Mouse (Mus musculus) Patski (cell line): ENCODE results near the gene Cry2. TPM values are rescaled to one million over a fixed set of nuclear protein-coding genes. Genes with fewer than 3 reads are reported as not detected.

Experiments used
- ATAC-seq: fragments of 100-300 bp; one replicate; pipeline ENCODE4 v1.8.0; 2021
- CTCF ChIA-PET: fragments of 350-600 bp; sonication (Branson Sonifier 250); formaldehyde crosslinking; loops from one replicate; lab custom pipeline; 2022; ENCODE audit warnings: inconsistent platforms; lab: Charles Lee
- POLR2A ChIA-PET: fragments of 350-600 bp; sonication (Branson Sonifier 250); formaldehyde crosslinking; loops from one replicate; lab custom pipeline; 2022; ENCODE audit warnings: antibody characterized with exemption, inconsistent platforms; lab: Charles Lee
- DNase-seq: peaks from one replicate; pipeline ENCODE4 v3.0.0-alpha.2; 2011; ENCODE audit warnings: low read depth, low spot score
- H3K27me3 ChIP-seq: fragments of 371-371 bp; one replicate; pipeline ENCODE4 v1.5.1; 2021
- CTCF ChIP-seq: fragments of 100-300 bp; IDR thresholded peaks from one replicate; pipeline ENCODE4 v1.5.1; 2021
- in situ Hi-C: fragments of 300-500 bp; cut with MboI; formaldehyde crosslinking; loops from 3 replicates; pipeline ENCODE4 v1.11.1; 2018; ENCODE audit warnings: low pct_unique_long_range_greater_than_20kb, mixed read lengths
- polyA plus RNA-seq: library from polyadenylated mRNA; unstranded; gene quantifications from one replicate; pipeline ENCODE4 v1.2.3, GENCODE M21; 2021

Gene Cry2
- polyA plus RNA-seq, 1 experiment from 2014 or later, result 16.7 TPM

- H3K27me3 ChIP-seq, result no peaks in the 10 kb centered on the region
- ATAC-seq (peak; percentile 41), DNase-seq (no peak)
- ChIA-PET POLR2A (interaction anchor here (1.3 kb wide), 1 partner anchor 36 kb away, joined by 5 read pairs; no protein-coding TSS in a partner anchor), CTCF (interaction anchor here (0.9 to 1.5 kb wide), 3 partner anchors 13 to 25 kb away, joined by 3 to 7 read pairs (median 3); no protein-coding TSS in a partner anchor)
- in situ Hi-C loops, result loop anchor here (25.0 kb wide), 1 partner anchor 437 kb away; the partner anchor contains the start of gene Dgkz
- TF ChIP-seq CTCF, result no peak
Measured at GRCm38 (mm10) chr2:92424462-92425308, 9.2 kb downstream of the Cry2 start.

DNA sequence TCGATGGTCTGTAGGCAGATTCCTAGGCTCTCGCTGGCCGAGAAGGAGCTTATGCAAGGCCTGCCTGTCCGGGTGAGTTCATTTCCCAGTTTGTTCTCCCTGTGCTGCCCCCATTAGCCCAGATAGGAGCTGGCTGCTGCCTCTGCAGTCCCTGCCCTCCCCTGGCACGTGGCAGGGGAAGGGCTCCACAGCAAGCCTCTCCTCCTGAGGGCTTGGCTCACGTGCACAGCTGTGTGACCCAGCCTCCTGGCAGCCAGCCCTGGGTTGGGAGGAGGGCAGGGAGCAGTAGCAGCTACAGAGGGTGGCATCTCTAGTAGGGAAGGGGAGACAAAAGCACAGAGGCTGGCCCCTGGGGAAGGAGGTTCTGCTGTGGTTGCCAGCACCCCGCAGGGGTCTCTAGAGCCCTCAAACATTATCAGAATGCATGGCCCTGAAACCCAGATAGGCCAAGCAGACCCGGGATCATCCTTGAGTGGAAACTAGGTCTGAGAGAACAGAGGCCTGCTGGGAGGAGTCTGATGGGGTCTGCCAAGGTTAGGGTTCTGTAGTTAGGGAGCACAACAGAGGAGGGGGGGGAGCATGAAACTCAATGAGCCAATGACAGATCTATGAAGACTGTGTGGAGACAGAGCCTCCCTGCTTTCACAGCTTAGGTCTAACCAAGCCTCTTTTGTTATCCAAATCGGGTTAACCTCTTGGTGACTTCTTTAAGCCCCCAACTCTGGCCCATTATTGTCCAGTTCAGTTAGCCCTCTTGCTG lies 10.0 kb downstream of the Cry2 start:
- CTCF ChIA-PET, result interaction anchor here (1.5 kb wide), 1 partner anchor 14 kb away, joined by 3 read pairs; no protein-coding TSS in a partner anchor
- in situ Hi-C loops, result no loop called here
- no peaks in the 10 kb centered on the region for H3K27me3 ChIP-seq
- POLR2A ChIA-PET, result interaction anchor here (1.3 to 1.4 kb wide), 2 partner anchors 35 to 40 kb away, joined by 4 to 5 read pairs; no protein-coding TSS in a partner anchor
- ATAC-seq (peak; percentile 6), DNase-seq (no peak)
- no peak for TF ChIP-seq CTCF

DNA sequence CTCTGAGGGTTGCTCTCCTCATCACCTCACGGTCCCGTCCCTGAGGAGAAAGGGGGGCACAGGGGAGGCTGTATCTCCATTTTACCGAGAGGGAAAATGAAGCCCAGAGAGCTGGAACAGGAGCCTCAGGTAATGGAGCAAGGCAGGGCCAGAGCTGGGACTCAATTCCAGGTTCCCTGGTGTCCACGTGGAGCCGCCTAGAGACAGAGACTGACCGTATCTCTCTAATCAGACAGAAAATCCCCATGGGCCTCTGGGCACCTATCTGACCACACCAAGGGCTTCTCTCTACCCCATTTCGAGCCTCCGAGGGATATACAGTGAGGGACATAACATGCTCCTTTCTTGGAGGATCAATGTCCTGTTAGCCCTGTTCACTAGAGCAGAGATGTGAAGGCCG lies 10.7 kb downstream of the Cry2 start:
- in situ Hi-C loops, result no loop called here
- no peak for TF ChIP-seq CTCF
- no peak for DNase-seq
- CTCF ChIA-PET, result interaction anchor here (1.5 to 1.9 kb wide), 3 partner anchors 15 to 50 kb away, joined by 3 to 6 read pairs (median 5); no protein-coding TSS in a partner anchor
- ATAC-seq, result no peak
- H3K27me3 ChIP-seq, result no peaks in the 10 kb centered on the region
- POLR2A ChIA-PET, result interaction anchor here (1.1 to 1.4 kb wide), 2 partner anchors 33 to 39 kb away, joined by 3 to 4 read pairs; no protein-coding TSS in a partner anchor

- in situ Hi-C loops, result no loop called here
- no peak for ATAC-seq
- ChIA-PET CTCF (interaction anchor here (1.0 to 1.9 kb wide), 5 partner anchors 9 to 49 kb away, joined by 3 to 10 read pairs (median 5); no protein-coding TSS in a partner anchor), POLR2A (interaction anchor here (1.1 to 1.4 kb wide), 3 partner anchors 9 to 39 kb away, joined by 3 to 6 read pairs (median 4); no protein-coding TSS in a partner anchor)
- no peaks in the 10 kb centered on the region for H3K27me3 ChIP-seq
- TF ChIP-seq CTCF, result no peak
- DNase-seq, result no peak
Measured at GRCm38 (mm10) chr2:92422388-92423135, 11.3 kb downstream of the Cry2 start.

DNA sequence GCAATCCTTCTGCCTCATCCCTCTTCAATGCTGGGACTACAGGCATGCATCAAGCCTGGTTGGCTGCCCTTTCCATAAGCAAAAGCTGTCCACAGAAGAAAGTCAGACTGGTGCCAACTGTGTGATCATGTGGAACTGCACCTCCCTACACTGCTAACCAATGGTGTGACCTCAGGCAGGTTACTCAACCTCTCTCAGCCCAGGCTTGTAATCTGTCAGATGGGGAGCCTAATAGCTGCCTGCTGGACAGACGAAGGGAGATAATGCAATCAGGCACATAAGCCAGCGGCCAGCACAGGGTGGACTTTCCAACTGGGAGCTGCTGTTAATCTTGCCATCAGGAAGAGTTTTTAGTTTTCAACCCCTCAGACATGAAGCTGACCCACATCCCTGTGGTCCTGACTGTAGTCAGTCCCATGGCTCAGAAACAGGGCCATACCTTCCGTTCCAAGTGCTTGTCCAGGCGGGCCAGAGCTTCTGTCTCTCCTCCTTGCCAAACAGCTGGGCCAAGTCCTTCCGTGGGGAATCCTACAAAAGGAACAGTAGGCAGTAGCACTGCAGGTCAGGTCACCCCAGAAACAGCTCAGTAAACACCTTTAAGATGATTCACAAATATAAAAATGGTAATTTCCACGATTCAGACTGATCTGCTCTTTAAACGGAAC lies 12.0 kb downstream of the Cry2 start:
- DNase-seq, result peak; percentile 49
- no peak for TF ChIP-seq CTCF
- CTCF ChIA-PET, result interaction anchor here (0.6 to 1.9 kb wide), 7 partner anchors 9 to 49 kb away, joined by 3 to 10 read pairs (median 3); no protein-coding TSS in a partner anchor
- H3K27me3 ChIP-seq, result no peaks in the 10 kb centered on the region
- peak; percentile 68 for ATAC-seq
- POLR2A ChIA-PET, result interaction anchor here (0.5 to 1.3 kb wide), 2 partner anchors 10 to 240 kb away, joined by 4 to 6 read pairs; no protein-coding TSS in a partner anchor
- in situ Hi-C loops, result no loop called here

- in situ Hi-C loops, result no loop called here
- no peak for ATAC-seq
- POLR2A ChIA-PET, result no interaction called here
Measured at GRCm38 (mm10) chr2:92411705-92412104, 22.1 kb downstream of the Cry2 start.

GRCm38 (mm10) chr2:92408309-92409045 lies 25.4 kb downstream of the Cry2 start:
- no peaks in the 10 kb centered on the region for H3K27me3 ChIP-seq
- in situ Hi-C loops, result no loop called here
- POLR2A ChIA-PET, result no interaction called here
- no peak for ATAC-seq
- CTCF ChIA-PET, result interaction anchor here (1.2 kb wide), 1 partner anchor 12 kb away, joined by 3 read pairs; no protein-coding TSS in a partner anchor
- DNase-seq, result no peak
- TF ChIP-seq CTCF, result no peak

More at GRCm38 (mm10) chr2:92411705-92412104, 22.1 kb downstream of the Cry2 start:
- no peak for TF ChIP-seq CTCF
- CTCF ChIA-PET, result no interaction called here
- DNase-seq, result no peak
- no peaks in the 10 kb centered on the region for H3K27me3 ChIP-seq

DNA sequence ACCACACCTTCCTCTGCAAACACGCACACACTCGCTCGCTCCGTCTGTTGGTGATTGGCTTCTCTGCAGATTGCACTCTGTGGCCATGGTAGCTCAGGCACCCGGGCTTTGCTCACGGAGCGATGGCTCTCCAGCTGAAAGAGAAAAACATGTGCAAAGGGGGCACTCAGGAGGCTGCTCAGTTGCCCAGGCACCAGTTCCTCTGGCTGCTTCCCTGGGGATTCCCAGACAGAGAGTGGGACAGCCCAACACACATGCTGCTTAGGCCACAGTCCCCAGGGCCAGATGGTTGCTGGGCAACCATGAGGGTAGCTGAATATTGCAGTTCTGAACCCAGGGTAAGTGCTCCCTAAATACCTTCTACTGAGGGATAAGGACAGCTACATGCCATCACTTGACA lies 28.2 kb downstream of the Cry2 start:
- TF ChIP-seq CTCF, result no peak
- DNase-seq (no peak), ATAC-seq (no peak)
- H3K27me3 ChIP-seq, result no peaks in the 10 kb centered on the region
- CTCF ChIA-PET, result interaction anchor here (0.8 kb wide), 1 partner anchor 12 kb away, joined by 3 read pairs; no protein-coding TSS in a partner anchor
- POLR2A ChIA-PET, result no interaction called here
- in situ Hi-C loops, result no loop called here

GRCm38 (mm10) chr2:92404737-92405136 lies 29.1 kb downstream of the Cry2 start:
- DNase-seq, result no peak
- ChIA-PET CTCF (no interaction called here), POLR2A (interaction anchor here (0.5 kb wide), 1 partner anchor 10 kb away, joined by 3 read pairs; no protein-coding TSS in a partner anchor)
- no peak for ATAC-seq
- in situ Hi-C loops, result no loop called here
- no peaks in the 10 kb centered on the region for H3K27me3 ChIP-seq
- TF ChIP-seq CTCF, result no peak
